Mouse (Mus musculus): ENCODE data around the gene Hist1h3g. TPM values are rescaled to one million over a fixed set of nuclear protein-coding genes. Genes with fewer than 3 reads are reported as not detected.
"Not testable (repeated sequence)": the region's sequence is repeated elsewhere in the genome, so short reads cannot be mapped to it uniquely, and the experiment has no call there.

Gene Hist1h3g
- polyA plus RNA-seq, 1 experiment from 2014 or later = not detected

- H3K27ac ChIP-seq = peak overlapping the region; percentile 51; the same call in 1 of the 2 replicates
- H3K79me2 ChIP-seq (ENCODE audit: inconsistent target) = no peaks in the 10 kb centered on the region
- H3K4me3 ChIP-seq (ENCODE audit: inconsistent target) = peak overlapping the region; percentile 39; the same call in 1 of the 2 replicates
- no peaks in the 10 kb centered on the region for H3K36me3 ChIP-seq (ENCODE audit: inconsistent target)
- WGBS (ENCODE audit: missing documents) = 75% methylated on average over 2 of the region's 3 CpGs
Measured at GRCm38 (mm10) chr13:23537006-23537710, 1.9 kb downstream of the Hist1h3g start.

GRCm38 (mm10) chr13:23538249-23538648 lies 3.0 kb downstream of the Hist1h3g start:
- WGBS (ENCODE audit: missing documents) = 79% methylated on average over 5 of the region's 5 CpGs
- no peaks in the 10 kb centered on the region for H3K36me3 ChIP-seq (ENCODE audit: inconsistent target)
- H3K27ac ChIP-seq = no peak overlapping the region; the same call in 1 of the 2 replicates
- no peaks in the 10 kb centered on the region for H3K79me2 ChIP-seq (ENCODE audit: inconsistent target)
- no peak overlapping the region for H3K4me3 ChIP-seq (ENCODE audit: inconsistent target)

GRCm38 (mm10) chr13:23539821-23540220 lies 4.6 kb downstream of the Hist1h3g start:
- not testable (repeated sequence) for H3K79me2 ChIP-seq (ENCODE audit: inconsistent target); H3K4me3 ChIP-seq (ENCODE audit: inconsistent target); H3K36me3 ChIP-seq (ENCODE audit: inconsistent target); H3K27ac ChIP-seq
- no CpG with 5 or more reads among the region's 1 CpGs for WGBS (ENCODE audit: missing documents)

GRCm38 (mm10) chr13:23541497-23541896 lies 6.3 kb downstream of the Hist1h3g start:
- peak overlapping the region; percentile 43; the same call in 1 of the 2 replicates for H3K4me3 ChIP-seq (ENCODE audit: inconsistent target)
- WGBS (ENCODE audit: missing documents) = 60% methylated on average over 1 of the region's 3 CpGs
- no peak overlapping the region for H3K27ac ChIP-seq
- H3K36me3 ChIP-seq (ENCODE audit: inconsistent target) = no peaks in the 10 kb centered on the region
- H3K79me2 ChIP-seq (ENCODE audit: inconsistent target) = no peaks in the 10 kb centered on the region

- H3K79me2 ChIP-seq (ENCODE audit: inconsistent target); H3K36me3 ChIP-seq (ENCODE audit: inconsistent target): not testable (repeated sequence)
- Histone ChIP-seq H3K4me3 (ENCODE audit: inconsistent target) (peak overlapping the region; percentile 43), H3K27ac (peak overlapping the region; percentile 84)
- 0% methylated on average over 2 of the region's 3 CpGs for WGBS (ENCODE audit: missing documents)
Measured at GRCm38 (mm10) chr13:23542225-23542980, 7.2 kb downstream of the Hist1h3g start.

GRCm38 (mm10) chr13:23542999-23543607 lies 7.9 kb downstream of the Hist1h3g start, which contains the start of gene Hist1h2bh:
TSS of gene Hist1h2bh (minus strand) at chr13:23543392.
- not testable (repeated sequence) for H3K36me3 ChIP-seq (ENCODE audit: inconsistent target); H3K79me2 ChIP-seq (ENCODE audit: inconsistent target)
- WGBS (ENCODE audit: missing documents) = 2% methylated on average over 18 of the region's 42 CpGs
- H3K27ac ChIP-seq = peak within 1 kb of the TSS; percentile 84
- H3K4me3 ChIP-seq (ENCODE audit: inconsistent target) = peak within 1 kb of the TSS; percentile 43

- H3K79me2 ChIP-seq (ENCODE audit: inconsistent target) = no peaks in the 10 kb centered on the region
- WGBS (ENCODE audit: missing documents) = 0% methylated on average over 15 of the region's 45 CpGs
Measured at GRCm38 (mm10) chr13:23543965-23544786, 9.0 kb downstream of the Hist1h3g start, which contains the start of gene Hist1h3f. TSS of gene Hist1h3f (plus strand) at chr13:23544052.

GRCm38 (mm10) chr13:23544787-23545120 lies 9.5 kb downstream of the Hist1h3g start:
- H3K4me3 ChIP-seq (ENCODE audit: inconsistent target); H3K79me2 ChIP-seq (ENCODE audit: inconsistent target); H3K36me3 ChIP-seq (ENCODE audit: inconsistent target); H3K27ac ChIP-seq: not testable (repeated sequence)
- WGBS (ENCODE audit: missing documents) = 0% methylated on average over 3 of the region's 14 CpGs

More at GRCm38 (mm10) chr13:23543965-23544786, 9.0 kb downstream of the Hist1h3g start, which contains the start of gene Hist1h3f:
- no peaks in the 10 kb centered on the region for H3K36me3 ChIP-seq (ENCODE audit: inconsistent target)
- H3K27ac ChIP-seq = peak within 1 kb of the TSS; percentile 84
- H3K4me3 ChIP-seq (ENCODE audit: inconsistent target) = peak within 1 kb of the TSS; percentile 43

GRCm38 (mm10) chr13:23546694-23547093 lies 11.5 kb downstream of the Hist1h3g start:
- Histone ChIP-seq H3K36me3 (ENCODE audit: inconsistent target) (no peaks in the 10 kb centered on the region), H3K79me2 (ENCODE audit: inconsistent target) (no peaks in the 10 kb centered on the region), H3K4me3 (ENCODE audit: inconsistent target) (no peak overlapping the region), H3K27ac (no peak overlapping the region)
- 86% methylated on average over 5 of the region's 5 CpGs for WGBS (ENCODE audit: missing documents)

GRCm38 (mm10) chr13:23550761-23551145 lies 15.5 kb downstream of the Hist1h3g start:
- H3K27ac ChIP-seq = peak overlapping the region; percentile 53
- no peaks in the 10 kb centered on the region for H3K36me3 ChIP-seq (ENCODE audit: inconsistent target)
- WGBS (ENCODE audit: missing documents) = 12% methylated on average over 3 of the region's 3 CpGs
- peak overlapping the region; percentile 13; the same call in 1 of the 2 replicates for H3K4me3 ChIP-seq (ENCODE audit: inconsistent target)
- no peaks in the 10 kb centered on the region for H3K79me2 ChIP-seq (ENCODE audit: inconsistent target)

- Histone ChIP-seq H3K4me3 (ENCODE audit: inconsistent target) (peak within 1 kb of the TSS; percentile 13; the same call in 1 of the 2 replicates), H3K27ac (peak within 1 kb of the TSS; percentile 75)
- not testable (repeated sequence) for H3K79me2 ChIP-seq (ENCODE audit: inconsistent target); H3K36me3 ChIP-seq (ENCODE audit: inconsistent target)
- WGBS (ENCODE audit: missing documents) = under 1% methylated on average over 33 of the region's 47 CpGs
Measured at GRCm38 (mm10) chr13:23551146-23551834, 16.1 kb downstream of the Hist1h3g start, which contains the start of gene Hist1h4f. TSS of gene Hist1h4f (minus strand) at chr13:23551648.

GRCm38 (mm10) chr13:23551931-23552914 lies 17.0 kb downstream of the Hist1h3g start:
- Histone ChIP-seq H3K27ac (peak overlapping the region; percentile 75), H3K4me3 (ENCODE audit: inconsistent target) (no peak overlapping the region; the same call in 1 of the 2 replicates), H3K36me3 (ENCODE audit: inconsistent target) (no peaks in the 10 kb centered on the region), H3K79me2 (ENCODE audit: inconsistent target) (no peaks in the 10 kb centered on the region)
- WGBS (ENCODE audit: missing documents) = 48% methylated on average over 7 of the region's 8 CpGs

- Histone ChIP-seq H3K79me2 (ENCODE audit: inconsistent target) (no peaks in the 10 kb centered on the region), H3K27ac (peak within 1 kb of the TSS; percentile 75), H3K4me3 (ENCODE audit: inconsistent target) (no peak within 1 kb of the TSS), H3K36me3 (ENCODE audit: inconsistent target) (no peaks in the 10 kb centered on the region)
Measured at GRCm38 (mm10) chr13:23552962-23553361, 17.7 kb downstream of the Hist1h3g start, which contains the start of gene Hist1h1d. TSS of gene Hist1h1d (plus strand) at chr13:23553262.

Data from macrophage (primary cell).